Mouse (Mus musculus): Measurements from ENCODE around the gene Eif2b3. TPM values are rescaled to one million over a fixed set of nuclear protein-coding genes. Genes with fewer than 3 reads are reported as not detected.

Gene Eif2b3
- total and polyA plus RNA-seq, 2 experiments, result 4.5 to 9.5 TPM

DNA sequence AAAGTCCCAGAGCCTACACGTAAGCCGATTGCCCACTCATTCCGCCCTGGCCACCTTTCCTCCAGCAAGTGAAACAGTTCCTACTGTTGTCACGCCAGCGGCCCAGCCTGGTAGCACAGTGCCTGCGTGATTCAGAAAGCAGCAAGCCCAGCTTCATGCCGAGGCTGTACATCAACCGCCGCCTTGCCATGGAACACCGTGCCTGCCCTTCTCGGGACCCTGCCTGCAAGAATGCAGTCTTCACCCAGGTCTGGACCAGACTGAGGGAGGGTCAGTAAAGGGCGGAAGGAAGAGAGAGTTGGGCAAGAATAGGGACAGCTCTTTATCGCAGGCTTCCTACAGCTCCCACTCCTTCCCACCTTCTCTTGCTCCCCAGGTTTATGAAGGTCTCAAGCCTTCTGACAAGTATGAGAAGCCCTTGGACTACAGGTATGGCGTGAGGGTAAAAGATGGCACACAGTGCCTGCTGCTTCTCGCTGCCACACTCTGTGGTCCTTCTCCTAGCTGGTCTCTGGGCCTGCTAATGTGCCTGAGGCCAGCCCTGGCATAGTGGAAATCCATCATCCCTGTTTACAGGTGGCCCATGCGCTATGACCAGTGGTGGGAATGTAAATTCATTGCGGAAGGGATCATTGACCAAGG lies 19.6 kb upstream of the Eif2b3 start:
- no peak overlapping the region for H3K27ac ChIP-seq (replicated peaks; ENCODE audit: insufficient read depth, low read depth, low read length)
- H3K36me3 ChIP-seq (ENCODE audit: control insufficient read depth, insufficient read depth, low read length), result peaks cover 31% of the 10 kb centered on the region
- H3K9ac ChIP-seq (ENCODE audit: low read depth, low read length), result no peak overlapping the region
- H3K27me3 ChIP-seq (ENCODE audit: control insufficient read depth, insufficient read depth, low read length), result no peaks in the 10 kb centered on the region
- DNase-seq (ENCODE audit: extremely low read depth, low read depth, low spot score), result no peak
- peaks cover 7% of the 10 kb centered on the region for H3K4me1 ChIP-seq (ENCODE audit: control insufficient read depth, insufficient read depth, low read length)
- WGBS, result 97% methylated on average over 17 of the region's 17 CpGs
- no peaks in the 10 kb centered on the region for H3K79me2 ChIP-seq (ENCODE audit: control insufficient read depth, insufficient read depth, low read length)
- no peak for TF ChIP-seq CTCF (IDR thresholded peaks at IDR 0.05; ENCODE audit: low read depth, low read length)
- no peak for TF ChIP-seq POLR2A (IDR thresholded peaks at IDR 0.05; ENCODE audit: extremely low read depth, insufficient read depth, low read length)
- H3K4me3 ChIP-seq (ENCODE audit: insufficient read depth, low read depth, low read length), result no peak overlapping the region

DNA sequence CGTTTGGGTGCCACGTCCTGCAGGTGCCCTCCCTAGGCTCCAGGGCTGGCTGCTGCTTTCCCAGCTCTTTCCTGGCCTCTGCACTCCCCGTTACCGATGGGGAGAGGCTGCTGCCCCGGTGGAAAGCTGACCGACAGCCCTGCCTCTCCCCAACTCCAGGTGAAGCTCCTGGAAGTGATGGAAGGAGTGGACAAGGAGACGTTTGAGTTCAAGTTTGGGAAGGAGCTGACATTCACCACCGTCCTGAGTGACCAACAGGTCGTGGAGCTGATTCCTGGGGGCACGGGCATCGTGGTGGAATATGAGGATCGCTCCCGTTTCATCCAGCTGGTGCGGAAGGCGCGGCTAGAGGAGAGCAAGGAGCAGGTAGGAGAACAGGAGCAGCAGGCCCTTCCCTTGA lies 17.2 kb upstream of the Eif2b3 start:
- no peak overlapping the region for H3K9ac ChIP-seq (ENCODE audit: low read depth, low read length)
- H3K4me1 ChIP-seq (ENCODE audit: control insufficient read depth, insufficient read depth, low read length), result no peaks in the 10 kb centered on the region
- no peak for TF ChIP-seq CTCF (IDR thresholded peaks at IDR 0.05; ENCODE audit: low read depth, low read length)
- no peak for TF ChIP-seq POLR2A (IDR thresholded peaks at IDR 0.05; ENCODE audit: extremely low read depth, insufficient read depth, low read length)
- H3K36me3 ChIP-seq (ENCODE audit: control insufficient read depth, insufficient read depth, low read length), result peaks cover 32% of the 10 kb centered on the region
- no peak overlapping the region for H3K27ac ChIP-seq (replicated peaks; ENCODE audit: insufficient read depth, low read depth, low read length)
- 94% methylated on average over 16 of the region's 16 CpGs for WGBS
- H3K79me2 ChIP-seq (ENCODE audit: control insufficient read depth, insufficient read depth, low read length), result no peaks in the 10 kb centered on the region
- no peaks in the 10 kb centered on the region for H3K27me3 ChIP-seq (ENCODE audit: control insufficient read depth, insufficient read depth, low read length)
- no peak overlapping the region for H3K4me3 ChIP-seq (ENCODE audit: insufficient read depth, low read depth, low read length)
- DNase-seq (ENCODE audit: extremely low read depth, low read depth, low spot score), result no peak

- Histone ChIP-seq H3K79me2 (ENCODE audit: control insufficient read depth, insufficient read depth, low read length) (no peaks in the 10 kb centered on the region), H3K36me3 (ENCODE audit: control insufficient read depth, insufficient read depth, low read length) (peaks cover 30% of the 10 kb centered on the region), H3K27me3 (ENCODE audit: control insufficient read depth, insufficient read depth, low read length) (no peaks in the 10 kb centered on the region), H3K27ac (replicated peaks; ENCODE audit: insufficient read depth, low read depth, low read length) (no peak overlapping the region), H3K4me1 (ENCODE audit: control insufficient read depth, insufficient read depth, low read length) (no peaks in the 10 kb centered on the region), H3K9ac (ENCODE audit: low read depth, low read length) (no peak overlapping the region), H3K4me3 (ENCODE audit: insufficient read depth, low read depth, low read length) (no peak overlapping the region)
- TF ChIP-seq CTCF (IDR thresholded peaks at IDR 0.05; ENCODE audit: low read depth, low read length) (peak; percentile 79), POLR2A (IDR thresholded peaks at IDR 0.05; ENCODE audit: extremely low read depth, insufficient read depth, low read length) (no peak)
- WGBS, result 70% methylated on average over 38 of the region's 38 CpGs
- DNase-seq (ENCODE audit: extremely low read depth, low read depth, low spot score), result peak; percentile 75
Observed at GRCm38 (mm10) chr4:117002543-117003521, 16.4 kb upstream of the Eif2b3 start.

DNA sequence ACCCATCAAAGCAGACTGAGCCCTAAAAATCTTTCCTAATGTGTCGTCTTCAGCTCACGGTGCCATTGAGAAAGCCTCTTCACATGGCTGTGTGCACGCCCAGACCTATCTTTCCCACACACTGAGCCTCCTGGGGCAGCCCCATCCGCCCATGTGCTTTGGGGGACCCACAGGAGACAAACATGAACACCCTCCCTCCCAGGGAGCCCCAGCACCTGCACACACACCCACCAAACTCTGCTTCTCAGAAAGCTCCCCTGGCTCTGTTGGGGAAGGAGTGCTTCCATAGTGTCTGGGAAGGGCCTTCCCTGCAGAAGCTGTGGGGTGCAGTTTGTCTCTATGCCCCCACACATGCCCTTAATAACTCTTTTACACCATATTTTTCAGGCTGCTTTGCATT lies 14.6 kb upstream of the Eif2b3 start:
- H3K79me2 ChIP-seq (ENCODE audit: control insufficient read depth, insufficient read depth, low read length), result no peaks in the 10 kb centered on the region
- peaks cover 22% of the 10 kb centered on the region for H3K36me3 ChIP-seq (ENCODE audit: control insufficient read depth, insufficient read depth, low read length)
- H3K9ac ChIP-seq (ENCODE audit: low read depth, low read length), result no peak overlapping the region
- no peak for DNase-seq (ENCODE audit: extremely low read depth, low read depth, low spot score)
- H3K27ac ChIP-seq (replicated peaks; ENCODE audit: insufficient read depth, low read depth, low read length), result no peak overlapping the region
- 98% methylated on average over 4 of the region's 4 CpGs for WGBS
- H3K4me1 ChIP-seq (ENCODE audit: control insufficient read depth, insufficient read depth, low read length), result no peaks in the 10 kb centered on the region
- no peak overlapping the region for H3K4me3 ChIP-seq (ENCODE audit: insufficient read depth, low read depth, low read length)
- no peaks in the 10 kb centered on the region for H3K27me3 ChIP-seq (ENCODE audit: control insufficient read depth, insufficient read depth, low read length)
- TF ChIP-seq CTCF (IDR thresholded peaks at IDR 0.05; ENCODE audit: low read depth, low read length), result no peak
- no peak for TF ChIP-seq POLR2A (IDR thresholded peaks at IDR 0.05; ENCODE audit: extremely low read depth, insufficient read depth, low read length)

DNA sequence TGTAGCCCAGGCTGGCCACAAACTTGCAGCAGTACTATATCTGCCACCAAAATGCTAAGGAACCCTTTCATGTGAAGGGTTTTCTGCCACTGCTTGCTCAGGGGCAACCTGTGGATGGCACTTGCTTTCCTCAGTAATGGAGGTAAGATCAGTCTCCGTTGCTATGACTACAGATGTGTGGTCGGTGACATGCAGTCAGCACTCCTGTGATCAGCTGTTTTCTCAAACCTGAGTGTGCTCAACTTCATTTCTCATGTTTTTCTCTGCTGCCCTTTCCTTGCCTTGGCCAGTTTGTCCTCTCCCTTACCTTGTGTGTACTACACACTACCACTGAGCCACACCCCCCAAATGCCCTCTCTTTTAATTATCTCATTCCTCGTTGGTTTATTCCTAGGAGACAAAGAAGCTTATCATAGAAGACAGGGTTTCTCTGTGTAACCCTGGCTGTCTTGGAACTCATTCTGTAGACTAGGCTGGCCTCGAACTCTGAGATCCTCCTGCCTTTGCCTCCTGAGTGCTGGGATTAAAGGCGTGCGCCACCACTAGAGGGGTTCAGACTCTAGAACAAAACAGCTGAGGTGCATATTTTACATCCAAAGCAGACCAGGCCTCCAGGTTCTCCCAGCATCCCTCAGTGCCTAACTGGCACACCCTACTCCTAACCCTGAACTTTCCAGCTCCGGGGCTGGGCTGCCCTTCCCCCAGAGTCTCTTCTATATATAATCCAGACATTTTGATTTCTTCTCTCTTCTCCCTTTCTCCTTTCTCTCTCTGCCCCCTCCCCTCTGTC lies 13.4 kb upstream of the Eif2b3 start:
- TF ChIP-seq POLR2A (IDR thresholded peaks at IDR 0.05; ENCODE audit: extremely low read depth, insufficient read depth, low read length) (no peak), CTCF (IDR thresholded peaks at IDR 0.05; ENCODE audit: low read depth, low read length) (no peak)
- 84% methylated on average over 7 of the region's 7 CpGs for WGBS
- H3K79me2 ChIP-seq (ENCODE audit: control insufficient read depth, insufficient read depth, low read length), result no peaks in the 10 kb centered on the region

More for the DNA sequence above, 13.4 kb upstream of the Eif2b3 start:
- no peak for DNase-seq (ENCODE audit: extremely low read depth, low read depth, low spot score)
- H3K4me1 ChIP-seq (ENCODE audit: control insufficient read depth, insufficient read depth, low read length), result no peaks in the 10 kb centered on the region
- no peak overlapping the region for H3K9ac ChIP-seq (ENCODE audit: low read depth, low read length)
- H3K27ac ChIP-seq (replicated peaks; ENCODE audit: insufficient read depth, low read depth, low read length), result no peak overlapping the region
- no peaks in the 10 kb centered on the region for H3K27me3 ChIP-seq (ENCODE audit: control insufficient read depth, insufficient read depth, low read length)
- H3K36me3 ChIP-seq (ENCODE audit: control insufficient read depth, insufficient read depth, low read length), result peaks cover 12% of the 10 kb centered on the region
- no peak overlapping the region for H3K4me3 ChIP-seq (ENCODE audit: insufficient read depth, low read depth, low read length)
